Mouse (Mus musculus): Measurements from ENCODE around the gene Tmem136.
"Not testable (repeated sequence)": the region's sequence is repeated elsewhere in the genome, so short reads cannot be mapped to it uniquely, and the experiment has no call there.

Tmem136 gene

GRCm38 (mm10) chr9:43116134-43116996 lies at the start of gene Tmem136:
Gene Tmem136 (minus strand): TSS chr9:43116570.
- DNase-seq = peak; percentile 75

DNA sequence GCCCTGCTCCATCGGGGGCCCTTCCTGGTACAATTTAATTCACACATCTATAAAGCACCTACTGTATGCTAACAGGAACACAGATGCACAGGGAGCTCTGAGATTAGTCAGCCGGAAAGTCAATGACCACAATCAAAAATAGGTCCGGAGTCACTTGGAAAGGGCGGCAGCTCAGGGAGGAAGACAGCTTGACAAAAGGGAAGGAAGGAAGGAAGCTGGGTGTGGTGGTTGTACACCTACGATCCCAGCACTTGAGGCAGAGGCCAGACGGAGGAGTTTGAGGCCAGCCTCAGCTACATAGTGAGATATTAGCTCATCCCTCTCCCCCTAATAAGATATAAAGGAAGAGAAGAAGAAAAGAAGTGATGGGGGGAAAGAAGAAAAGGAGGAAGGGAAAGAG lies 39.6 kb upstream of the Tmem136 start:
- no peak for DNase-seq

DNA sequence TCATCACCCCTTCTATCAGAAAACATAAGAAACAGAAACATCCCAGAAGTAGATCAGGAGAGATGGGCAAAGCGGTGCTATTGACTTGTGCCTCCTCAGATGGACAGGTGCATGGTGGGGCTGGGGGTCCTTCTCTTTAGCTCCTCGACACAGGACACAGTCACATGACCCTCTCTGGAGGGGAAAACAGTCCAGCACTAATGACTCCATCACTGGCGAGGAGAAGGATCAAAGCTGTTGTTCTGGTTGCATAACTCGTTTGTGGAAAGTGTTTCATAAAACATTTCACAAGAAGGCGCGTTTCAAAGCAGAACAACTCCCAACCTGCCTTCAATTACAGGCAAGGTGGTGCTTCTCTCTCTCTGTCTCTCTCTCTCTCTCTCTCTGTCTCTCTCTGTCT lies 35.4 kb upstream of the Tmem136 start:
- no peak for DNase-seq

DNA sequence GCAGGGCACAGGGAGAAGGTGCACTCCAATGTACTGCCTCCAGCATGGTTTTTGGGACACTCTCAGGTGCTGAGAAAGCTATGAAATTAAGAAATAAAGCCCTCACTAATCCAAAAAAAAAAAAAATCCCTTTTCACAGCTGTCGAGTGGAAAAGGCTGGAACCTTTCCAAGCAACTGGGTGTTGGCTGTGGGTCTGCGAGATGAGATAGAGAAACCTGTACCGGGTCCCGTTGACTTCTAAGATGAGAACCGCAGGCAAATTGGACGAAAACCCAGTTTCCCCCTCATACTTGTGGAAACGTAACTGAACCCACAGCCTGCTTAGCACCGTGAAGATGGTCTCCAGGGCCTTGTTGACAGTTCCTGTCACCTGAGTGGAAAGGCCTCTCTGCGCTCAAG lies 34.6 kb upstream of the Tmem136 start:
- no peak for DNase-seq

GRCm38 (mm10) chr9:43150075-43150474 lies 33.7 kb upstream of the Tmem136 start:
- DNase-seq = no peak

DNA sequence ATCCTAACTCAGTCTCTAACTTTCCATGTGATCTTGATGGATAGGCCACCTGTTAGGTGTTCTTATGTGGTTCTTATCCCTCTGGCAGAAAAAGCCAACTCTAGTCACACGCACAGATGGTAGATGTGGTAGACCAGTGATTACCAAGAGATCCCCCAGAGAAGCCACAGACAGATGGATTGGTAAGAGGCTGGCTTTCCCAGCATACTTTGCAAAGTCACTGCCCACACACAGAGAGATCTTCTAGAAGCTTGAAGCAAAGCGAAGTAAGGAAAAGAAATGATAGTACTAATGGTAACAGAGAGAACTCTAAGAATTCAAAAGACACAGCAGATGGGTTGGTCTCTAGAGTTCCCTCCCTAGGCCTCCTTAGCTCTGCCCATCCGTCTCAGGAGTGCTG lies 33.1 kb upstream of the Tmem136 start:
- no peak for DNase-seq

DNA sequence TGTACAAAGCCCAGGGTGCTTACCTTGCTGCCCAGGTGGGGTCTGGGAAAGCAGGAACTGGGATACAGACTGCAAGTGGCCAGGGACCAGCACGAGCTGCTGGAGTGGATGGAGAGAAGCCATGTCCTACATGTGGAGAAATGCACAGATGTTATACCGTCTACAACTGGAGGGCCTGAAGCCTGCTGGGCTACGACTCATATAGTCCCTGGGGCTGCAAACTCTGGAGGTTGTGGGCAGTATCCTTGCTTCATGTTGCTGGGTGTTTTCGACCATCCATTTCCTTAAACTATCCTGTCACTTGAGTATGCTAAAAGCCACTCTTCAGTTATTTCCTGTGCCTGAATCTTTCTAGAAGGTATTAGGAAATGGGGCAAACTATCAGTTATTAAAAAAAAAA lies 28.8 kb upstream of the Tmem136 start:
- no peak for DNase-seq

DNA sequence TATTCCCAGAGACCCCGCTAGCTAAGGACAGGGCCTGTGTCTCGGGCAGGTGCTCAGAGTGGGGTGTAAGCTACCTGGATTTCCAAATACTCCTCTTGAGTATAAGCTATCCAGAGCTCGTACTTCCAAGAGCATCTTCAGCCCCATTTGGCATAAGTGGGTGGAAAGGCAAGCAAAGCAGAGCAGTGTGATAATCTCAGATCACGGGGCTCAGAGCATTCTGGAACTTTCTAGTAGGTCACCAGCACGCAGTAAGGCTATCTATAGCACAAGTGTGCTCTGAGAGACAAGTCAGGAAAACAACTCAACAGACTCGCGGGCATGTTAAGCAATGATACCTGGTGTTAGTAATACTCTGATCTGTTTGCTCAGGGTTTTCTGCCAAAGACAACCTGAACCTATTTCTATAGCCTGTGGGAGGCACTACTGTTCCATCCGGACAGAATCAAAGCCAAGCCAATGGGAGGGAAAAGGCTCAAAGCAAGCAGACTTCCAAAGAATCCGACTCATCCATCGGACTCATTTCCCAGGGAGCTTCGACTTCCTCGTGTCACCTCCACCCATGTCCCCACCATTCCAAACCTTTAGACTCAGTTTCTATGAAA lies 27.9 kb upstream of the Tmem136 start:
- no peak for DNase-seq

GRCm38 (mm10) chr9:43141839-43142238 lies 25.5 kb upstream of the Tmem136 start:
- DNase-seq = peak; percentile 79

GRCm38 (mm10) chr9:43133525-43133924 lies 17.2 kb upstream of the Tmem136 start:
- DNase-seq = no peak

GRCm38 (mm10) chr9:43132380-43132779 lies 16.0 kb upstream of the Tmem136 start:
- DNase-seq = no peak

DNA sequence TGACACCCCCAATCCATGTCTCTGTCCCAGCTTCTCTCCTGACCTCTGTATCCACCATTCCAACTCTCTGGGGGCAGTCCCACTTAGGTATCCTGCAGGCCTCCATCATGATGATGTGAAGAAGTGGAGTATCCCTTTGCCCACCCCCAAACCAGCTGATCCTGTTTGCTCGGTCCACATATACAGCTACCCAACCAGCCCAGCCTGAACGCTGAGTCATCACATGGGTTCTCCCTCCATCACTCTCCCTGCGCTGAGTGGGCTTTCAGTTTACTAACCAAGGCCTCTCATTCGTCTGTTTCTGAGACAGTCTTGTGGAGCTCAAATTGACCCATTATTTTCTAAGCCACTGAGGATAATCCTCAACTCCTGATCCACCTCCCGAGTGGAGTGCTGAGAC lies 15.6 kb upstream of the Tmem136 start:
- DNase-seq = no peak

DNA sequence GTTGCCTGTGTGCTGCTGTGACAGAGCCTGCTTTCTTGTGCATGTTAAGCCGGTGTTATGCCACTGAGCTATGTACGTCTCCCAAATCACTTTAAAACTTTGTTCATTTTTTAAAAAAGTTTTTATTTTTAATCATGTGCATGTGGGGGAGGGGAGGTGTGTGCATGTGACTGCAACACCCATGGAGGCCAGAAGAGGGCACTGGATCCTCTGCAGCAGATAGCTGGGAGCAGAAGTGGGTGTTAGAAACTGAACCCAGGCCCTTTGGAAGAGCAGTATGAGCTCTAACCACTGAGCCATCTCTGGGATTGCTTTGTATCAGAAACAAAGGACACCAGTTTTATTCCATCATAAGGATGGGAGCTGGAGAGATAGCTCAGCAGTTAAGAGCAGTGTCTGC lies 14.3 kb upstream of the Tmem136 start:
- no peak for DNase-seq

DNA sequence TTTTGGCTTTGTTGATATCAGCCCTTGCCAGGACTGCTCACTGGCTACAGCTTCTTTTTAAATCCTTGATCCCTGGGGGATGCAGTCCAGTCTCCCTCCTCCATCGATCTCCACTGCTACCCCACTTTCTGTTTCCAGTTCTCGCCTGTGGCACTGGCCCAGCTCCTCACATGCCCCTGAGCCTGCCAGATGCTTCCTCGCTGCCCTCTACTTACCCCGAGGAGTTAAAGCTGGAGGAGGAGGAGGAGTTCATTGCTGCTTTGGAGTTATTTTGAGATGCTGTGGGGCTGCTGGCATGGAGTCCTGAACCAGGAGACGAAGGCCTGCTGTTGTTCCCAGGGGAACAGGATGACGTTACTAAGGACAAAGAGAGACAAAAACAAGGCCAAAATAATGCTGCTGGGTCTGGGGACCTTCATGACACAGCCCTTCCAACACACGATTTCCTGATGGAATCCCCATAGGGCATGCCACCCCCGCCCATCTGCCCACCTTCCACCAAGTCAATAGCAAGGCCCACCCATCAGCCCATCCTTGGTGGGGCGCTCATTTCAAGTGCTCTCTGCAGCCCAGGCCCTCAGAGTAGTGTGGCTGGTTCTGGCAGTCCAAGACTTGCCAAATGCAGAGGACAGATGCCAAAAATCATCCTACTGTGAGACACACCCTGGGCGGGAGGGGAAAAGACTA lies 10.9 kb upstream of the Tmem136 start:
- peak; percentile 48 for DNase-seq

GRCm38 (mm10) chr9:43122379-43122778 lies 6.0 kb upstream of the Tmem136 start:
- no peak for DNase-seq

DNA sequence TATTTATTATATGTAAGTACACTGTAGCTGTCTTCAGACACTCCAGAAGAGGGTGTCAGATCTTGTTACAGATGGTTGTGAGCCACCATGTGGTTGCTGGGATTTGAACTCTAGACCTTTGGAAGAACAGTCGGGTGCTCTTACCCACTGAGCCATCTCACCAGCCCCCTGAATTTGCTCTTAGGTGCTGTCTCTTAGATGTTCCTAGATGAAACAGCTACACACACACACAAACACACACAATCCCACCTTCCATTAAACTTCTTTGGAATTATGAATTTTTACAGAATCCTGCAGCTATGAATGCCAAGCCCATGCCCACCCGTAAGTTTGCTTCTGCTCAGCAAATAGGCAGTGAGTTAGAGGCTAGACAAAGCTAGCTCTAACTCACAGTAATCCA lies 5.6 kb upstream of the Tmem136 start:
- DNase-seq = not testable (repeated sequence)

DNA sequence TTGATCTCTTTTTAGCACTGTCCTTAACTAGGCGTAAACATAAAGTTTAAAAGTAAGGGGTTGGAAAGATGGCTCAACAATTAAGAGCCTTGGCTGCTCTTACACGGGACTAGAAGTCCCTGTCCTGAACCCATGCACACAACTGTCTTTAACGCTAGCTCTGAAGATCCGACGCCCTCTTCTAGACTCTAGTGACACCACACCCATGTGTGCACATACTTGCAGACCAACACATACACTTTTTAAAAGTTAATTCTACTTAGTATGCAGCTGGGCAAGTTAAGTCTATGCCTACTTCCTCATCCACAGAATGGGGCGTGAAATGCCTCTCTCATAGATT lies 597 bp upstream of the Tmem136 start:
- DNase-seq = no peak

- DNase-seq = peak; percentile 65
Observed at GRCm38 (mm10) chr9:43115431-43116133, 788 bp downstream of the Tmem136 start.

DNA sequence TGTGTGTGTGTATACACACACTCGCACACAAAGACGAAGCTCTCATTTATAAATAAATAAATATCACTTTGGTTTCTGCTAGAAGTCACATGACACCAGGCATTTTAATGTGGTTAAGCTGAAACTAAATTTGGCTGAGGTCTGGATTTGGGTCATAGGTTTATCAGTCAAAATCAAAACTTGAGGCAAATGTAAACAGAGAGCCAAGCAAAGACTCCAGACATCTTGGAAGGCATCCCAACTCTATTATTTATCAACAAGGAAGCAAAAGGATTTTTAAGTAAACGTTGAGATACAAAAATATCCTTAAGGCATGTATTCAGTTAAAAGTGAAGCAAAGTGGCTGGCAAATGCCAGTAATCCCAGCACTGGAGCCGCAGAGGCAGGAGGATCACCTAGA lies 1.5 kb downstream of the Tmem136 start:
- no peak for DNase-seq

GRCm38 (mm10) chr9:43110286-43110980 lies 5.9 kb downstream of the Tmem136 start:
- DNase-seq = no peak

DNA sequence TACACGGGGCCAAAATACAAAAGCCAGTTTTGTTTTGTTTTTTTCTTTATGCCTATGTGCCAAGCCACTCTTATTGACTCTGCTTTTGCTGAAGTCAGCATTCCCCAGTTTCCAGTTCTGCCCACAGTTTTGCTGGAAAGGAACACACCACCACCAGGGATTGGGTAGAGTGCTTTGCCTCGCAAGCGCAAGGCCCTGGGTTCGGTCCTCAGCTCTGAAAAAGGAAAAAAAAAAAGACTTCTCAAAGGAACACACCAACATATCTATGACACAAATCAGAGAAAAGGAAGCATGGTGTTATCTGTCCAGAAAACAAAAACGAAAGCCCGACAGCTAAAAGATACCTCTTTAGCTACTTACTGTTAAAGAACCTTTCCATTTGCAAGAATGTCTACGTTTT lies 7.2 kb downstream of the Tmem136 start:
- DNase-seq = no peak

DNA sequence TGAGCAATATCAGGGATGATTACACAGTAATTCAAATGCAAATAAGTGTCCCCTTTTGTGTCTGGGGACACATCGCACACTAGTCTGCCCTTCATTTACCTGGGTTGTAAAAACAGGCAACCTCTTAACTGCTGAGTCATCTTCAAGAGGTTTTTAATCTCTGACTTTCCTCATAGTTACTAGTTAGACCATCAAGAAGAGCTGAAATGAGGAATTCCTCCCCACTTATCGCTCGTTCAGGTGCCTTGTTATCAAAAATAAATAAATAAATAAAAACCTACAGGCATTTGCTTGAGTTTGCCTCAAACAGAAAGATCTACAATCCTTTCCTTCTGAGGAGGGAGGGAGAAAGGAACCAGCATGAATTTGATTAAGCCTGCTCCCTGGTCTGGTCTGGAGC lies 7.6 kb downstream of the Tmem136 start:
- no peak for DNase-seq

DNA sequence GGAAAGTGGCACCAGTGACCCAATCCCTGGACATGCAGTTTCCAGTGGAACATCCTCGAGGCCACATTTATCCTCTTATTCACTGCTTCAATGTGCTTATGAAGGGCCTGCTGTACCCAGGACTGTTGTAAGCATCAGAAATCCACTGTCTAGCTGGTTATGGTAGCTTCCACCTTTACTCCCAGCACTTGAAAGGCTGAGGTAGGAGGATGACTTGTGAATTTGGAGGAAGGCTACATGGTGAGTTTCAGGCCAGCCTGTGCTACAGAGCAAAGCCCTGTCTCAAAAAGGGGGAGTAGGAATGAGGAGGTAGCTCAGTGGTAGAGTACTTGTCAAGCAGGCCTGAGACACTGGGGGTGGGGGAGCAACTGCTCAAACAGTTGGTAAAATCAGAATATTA lies 8.3 kb downstream of the Tmem136 start:
- DNase-seq = no peak
